Mouse (Mus musculus) kidney, postnatal 25 days (tissue): Measurements from ENCODE around the gene Rhebl1.
A peak's percentile ranks its signal among the peaks of the same experiment; 100 is the strongest.

Experiments
- DNase-seq, 2 experiments: peaks; one replicate each; pipeline ENCODE4 v3.0.0; 2021; ENCODE audit warnings: mixed read lengths in 2 of 2

Gene Rhebl1

GRCm38 (mm10) chr15:98904692-98905091, 10.4 kb upstream of the Rhebl1 start:
- peak; percentile 56 to 57 for DNase-seq

- DNase-seq = no peak
Observed at GRCm38 (mm10) chr15:98902600-98902999, 8.3 kb upstream of the Rhebl1 start.

- no peak for DNase-seq
Observed at GRCm38 (mm10) chr15:98901530-98901929, 7.2 kb upstream of the Rhebl1 start.

DNA sequence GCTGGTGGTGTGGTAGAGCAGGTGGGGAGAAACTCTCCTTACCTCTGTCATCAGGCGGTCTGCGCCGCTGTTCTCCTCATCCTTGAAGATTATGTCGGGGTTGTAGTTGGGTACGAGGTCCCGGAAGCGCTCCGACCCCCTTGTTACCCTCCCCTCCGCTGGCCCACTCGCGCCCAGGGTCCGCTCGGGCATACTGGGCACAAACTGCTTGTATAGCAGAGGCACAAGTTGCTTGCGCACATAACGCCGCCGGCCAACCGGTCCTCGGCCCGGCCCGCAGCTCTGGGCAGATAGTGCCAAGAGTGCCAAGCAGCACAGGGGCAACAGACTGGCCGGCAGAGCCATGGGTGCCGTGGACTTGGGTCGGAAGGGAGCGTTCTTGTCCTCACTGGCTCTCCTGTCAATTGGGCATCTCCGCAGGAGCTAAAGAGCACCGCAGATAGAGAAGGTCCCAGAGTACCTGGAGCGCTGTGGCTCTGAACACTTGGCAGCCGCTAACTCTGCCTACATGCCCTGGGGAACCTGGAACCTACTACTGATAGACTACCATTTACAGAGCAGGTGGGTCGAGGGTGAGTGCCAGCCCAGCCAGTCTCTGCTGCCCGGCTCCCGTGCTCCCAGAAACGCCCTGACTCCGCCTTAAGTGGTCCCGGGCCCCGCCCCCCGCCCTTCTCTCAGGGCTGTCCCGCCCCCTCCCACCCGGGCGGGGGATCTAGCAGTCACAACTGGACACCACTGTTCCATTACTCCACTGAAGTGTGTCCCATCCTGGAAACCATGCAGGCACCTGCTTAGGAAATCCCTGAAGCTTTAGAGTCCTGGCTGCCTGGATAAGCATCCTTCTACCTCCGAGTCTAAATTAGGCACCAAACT, 3.8 kb upstream of the Rhebl1 start, which contains the start of gene Dhh:
TSS of gene Dhh (minus strand) at position 613 of the 873 bp plus-strand sequence.
- peak; percentile 24 to 61 for DNase-seq

DNA sequence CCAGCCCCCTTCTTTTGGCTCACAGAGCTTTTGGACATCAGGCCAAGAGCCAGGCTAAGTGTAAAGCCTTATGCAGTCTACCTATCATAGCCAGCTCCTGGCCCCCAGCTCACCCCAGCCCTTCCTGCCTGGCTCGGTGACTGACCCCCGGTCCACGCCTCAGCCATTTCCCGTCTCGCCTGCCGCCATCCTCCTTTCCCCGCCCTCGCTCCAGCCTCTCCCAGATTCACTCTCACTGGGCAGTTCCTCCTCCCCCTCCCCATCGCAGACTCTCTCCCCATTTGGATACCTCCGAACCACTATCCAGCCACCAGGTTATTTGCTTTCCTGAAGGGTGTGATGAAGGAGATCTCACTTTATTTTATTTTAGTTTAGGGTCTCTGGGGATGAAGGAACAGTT, 3.2 kb upstream of the Rhebl1 start:
- DNase-seq = peak; percentile 51 to 66

GRCm38 (mm10) chr15:98895635-98896589, 1.6 kb upstream of the Rhebl1 start:
- peak in 1 of 2 experiments; percentile 59 for DNase-seq

DNA sequence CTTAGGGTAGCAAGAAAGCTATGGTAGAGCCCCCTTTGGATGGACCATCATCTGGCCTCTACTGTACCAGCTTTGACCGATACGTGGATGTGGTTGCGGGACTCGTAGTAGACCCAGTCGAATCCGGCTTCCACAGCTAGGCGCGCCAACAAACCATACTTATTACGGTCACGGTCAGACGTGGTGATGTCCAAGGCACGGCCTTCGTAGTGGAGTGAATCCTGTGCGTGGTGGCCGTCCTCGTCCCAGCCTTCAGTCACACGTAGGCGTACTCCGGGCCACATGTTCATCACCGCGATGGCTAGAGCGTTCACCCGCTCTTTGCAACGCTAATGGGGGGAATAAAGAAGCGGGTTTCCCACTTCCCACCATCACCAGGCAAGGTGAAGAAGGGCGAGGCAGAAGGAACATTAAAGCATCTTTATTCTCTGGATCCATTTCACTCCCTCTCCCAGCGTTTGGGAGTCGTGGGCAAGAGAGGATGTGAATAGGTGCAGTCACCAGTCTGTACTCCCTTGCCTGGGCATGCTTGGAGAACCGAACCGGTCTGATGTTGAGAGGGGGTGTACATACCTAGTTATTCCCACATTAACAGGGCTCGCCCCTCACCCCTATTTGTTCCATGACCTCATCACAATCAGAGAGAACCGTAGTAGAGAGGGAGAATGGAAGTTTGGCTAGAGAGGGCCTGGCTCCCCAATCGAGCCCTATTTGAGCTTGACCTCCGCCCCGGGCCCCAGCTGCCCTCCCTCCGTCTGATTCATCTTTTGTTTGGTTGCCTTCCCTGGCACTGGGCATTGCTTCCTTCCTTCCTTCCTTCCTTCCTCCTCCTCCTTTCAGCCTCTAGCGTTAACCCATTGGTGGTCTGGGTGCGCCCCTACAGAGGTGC, 650 bp upstream of the Rhebl1 start:
- no peak for DNase-seq

DNA sequence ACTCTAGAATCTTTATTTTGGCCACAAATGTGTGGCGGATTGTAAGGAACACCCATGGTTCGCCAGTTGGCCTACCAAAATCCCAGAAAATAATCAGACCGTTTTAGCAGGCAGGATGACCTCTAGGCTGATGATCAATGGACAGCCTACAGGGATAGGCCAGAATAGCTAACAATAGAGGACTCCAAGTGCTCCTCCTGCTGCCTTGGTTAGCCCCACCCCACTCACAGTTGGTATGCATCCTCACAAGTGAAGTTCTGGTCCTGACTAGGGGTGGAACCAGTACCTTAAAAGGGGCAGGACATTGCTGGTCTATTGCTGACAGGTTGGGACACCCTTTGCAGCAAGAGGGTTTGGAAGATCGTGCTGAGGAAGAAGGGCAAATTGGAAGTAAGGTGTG, 1.3 kb downstream of the Rhebl1 start:
- no peak for DNase-seq

DNA sequence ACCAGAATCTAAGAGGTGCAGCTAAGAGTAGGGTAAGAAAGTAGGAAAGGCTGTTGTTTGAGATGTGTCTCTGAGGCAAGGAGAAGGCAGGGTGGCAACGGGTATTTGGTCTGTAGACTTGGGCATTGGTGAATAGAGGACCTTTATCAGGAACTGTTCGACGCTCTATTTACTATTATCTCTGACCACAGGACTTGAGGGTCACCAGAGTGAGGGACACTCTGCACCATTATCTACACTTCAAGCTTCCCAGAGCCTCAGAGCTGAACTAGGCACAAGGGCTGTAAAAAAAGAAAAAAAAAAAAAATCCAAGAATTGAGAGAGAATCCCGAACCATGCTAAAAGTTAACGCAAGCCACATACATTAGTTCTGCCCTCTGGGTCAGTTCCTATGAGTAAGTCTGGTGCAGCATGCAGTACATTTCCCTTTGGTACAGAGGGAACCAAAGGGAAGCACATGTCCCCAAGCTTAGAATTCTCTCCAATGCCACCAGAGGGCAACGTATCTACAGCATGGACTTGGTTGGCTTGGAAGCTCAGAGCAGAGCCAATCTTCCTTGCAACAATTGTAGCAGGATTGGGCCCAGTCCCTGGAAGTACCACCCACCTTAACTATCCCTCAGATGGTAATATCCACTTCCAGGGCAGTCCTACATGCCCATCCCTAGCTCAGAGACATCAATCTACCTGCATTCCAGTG, 2.3 kb downstream of the Rhebl1 start:
- DNase-seq = peak; percentile 76 to 85

GRCm38 (mm10) chr15:98891198-98891742, 3.1 kb downstream of the Rhebl1 start:
- DNase-seq = peak in 1 of 2 experiments; percentile 26

DNA sequence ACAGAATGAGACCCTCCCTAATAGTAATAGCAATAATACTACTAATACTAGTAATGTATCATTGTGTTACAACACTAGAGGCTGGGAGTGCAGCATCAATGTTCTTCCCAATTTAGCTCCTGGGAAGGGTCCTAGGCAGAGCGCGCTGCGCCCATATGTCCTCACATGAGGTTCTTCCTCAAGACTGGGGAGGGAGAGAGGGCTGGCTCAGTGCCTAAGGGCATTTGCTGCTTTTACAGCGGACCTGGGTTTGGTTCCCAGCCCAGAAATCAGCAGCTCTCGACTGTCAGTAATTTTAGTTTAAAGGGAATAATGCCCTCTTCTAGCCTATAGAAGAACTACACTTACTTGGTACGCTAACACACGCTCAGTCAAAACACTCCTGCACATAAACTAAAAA, 6.8 kb downstream of the Rhebl1 start:
- DNase-seq = no peak

- DNase-seq = no peak
Observed at GRCm38 (mm10) chr15:98886667-98887387, 7.5 kb downstream of the Rhebl1 start.

DNA sequence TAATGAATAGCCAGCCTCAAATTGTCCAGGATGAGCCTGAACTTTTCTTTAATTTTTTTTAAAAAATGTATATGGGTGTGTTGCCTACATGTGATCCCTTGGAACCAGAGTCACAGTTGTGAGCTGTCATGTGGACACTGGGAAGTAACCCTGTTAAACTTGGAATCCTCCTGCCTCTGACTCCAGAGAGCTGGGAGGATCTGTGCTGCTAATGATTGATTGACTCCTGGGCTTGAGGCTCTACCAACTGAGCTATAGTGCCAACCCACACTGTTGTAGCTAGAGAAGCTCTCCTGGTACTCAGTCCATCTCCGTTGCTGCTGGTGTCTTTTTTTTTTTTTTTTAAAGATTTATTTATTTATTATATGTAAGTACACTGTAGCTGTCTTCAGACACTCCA, 10.2 kb downstream of the Rhebl1 start:
- no peak for DNase-seq

DNA sequence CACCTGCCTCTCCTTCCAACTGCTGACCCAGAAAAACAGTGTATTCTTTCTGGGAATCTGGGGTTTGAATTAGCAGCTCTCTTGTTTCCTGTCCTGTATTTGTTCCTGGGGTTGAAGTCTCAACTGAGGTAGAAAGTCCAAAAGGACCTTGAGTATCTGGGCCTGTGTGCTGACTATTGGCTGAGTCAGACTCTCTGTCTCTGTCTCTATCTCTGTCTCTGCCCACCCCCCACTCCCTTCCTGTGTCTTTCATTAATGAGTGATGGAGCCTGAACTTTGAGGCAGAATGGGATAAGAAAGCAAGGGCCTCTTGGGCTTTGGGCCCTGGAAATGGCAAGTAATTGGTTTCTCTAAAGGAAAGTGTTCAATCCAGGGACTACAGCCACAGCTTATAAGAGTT, 10.7 kb downstream of the Rhebl1 start:
- DNase-seq = peak; percentile 74 to 85

- DNase-seq = no peak
Observed at GRCm38 (mm10) chr15:98881656-98882008, 12.7 kb downstream of the Rhebl1 start.

- DNase-seq = peak; percentile 95 to 98
Observed at GRCm38 (mm10) chr15:98880978-98881655, 13.2 kb downstream of the Rhebl1 start.

DNA sequence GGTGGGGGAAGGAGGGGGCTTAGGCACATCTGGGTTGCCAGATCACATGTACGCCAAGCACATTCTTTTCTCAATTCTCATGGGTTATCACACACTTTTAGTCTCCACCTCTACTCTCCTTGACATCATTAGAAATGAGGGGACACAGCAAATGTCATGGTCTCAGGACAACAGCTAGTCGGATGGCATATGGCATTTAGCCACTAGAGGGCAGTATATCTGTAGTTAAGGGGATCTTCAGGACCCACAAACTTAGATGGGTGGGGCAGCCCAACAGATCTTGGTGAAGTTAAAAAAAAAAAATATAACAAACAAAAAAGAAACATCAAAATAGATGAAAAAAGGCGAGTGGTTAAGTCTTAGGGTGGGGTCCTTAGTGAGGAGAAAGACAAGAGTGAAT, 17.0 kb downstream of the Rhebl1 start:
- DNase-seq = peak; percentile 66 to 87

- DNase-seq = peak; percentile 93 to 97
Observed at GRCm38 (mm10) chr15:98871916-98872888, 22.1 kb downstream of the Rhebl1 start.
